Mouse (Mus musculus): Measurements from ENCODE around the gene Fam49a. TPM values are rescaled to one million over a fixed set of nuclear protein-coding genes. Genes with fewer than 3 reads are reported as not detected.

Fam49a gene
- polyA plus RNA-seq, 1 experiment = 0.38 TPM

GRCm38 (mm10) chr12:12348625-12349024, 86.7 kb downstream of the Fam49a start:
- no peaks in the 10 kb centered on the region for H3K36me3 ChIP-seq (ENCODE audit: control insufficient read depth, insufficient read depth, low read length)
- no peaks in the 10 kb centered on the region for H3K27me3 ChIP-seq (ENCODE audit: control insufficient read depth, insufficient read depth, low read length)
- no peaks in the 10 kb centered on the region for H3K4me1 ChIP-seq (ENCODE audit: control insufficient read depth, insufficient read depth, low read length)
- TF ChIP-seq CTCF (IDR thresholded peaks at IDR 0.05; ENCODE audit: control insufficient read depth, insufficient read depth, insufficient replicate concordance, low read depth, low read length) (no peak), POLR2A (IDR thresholded peaks at IDR 0.05; ENCODE audit: control insufficient read depth, low read depth, low read length) (no peak)
- H3K4me3 ChIP-seq (ENCODE audit: control insufficient read depth, low read depth, low read length) = no peak overlapping the region
- H3K27ac ChIP-seq (ENCODE audit: control insufficient read depth, insufficient read depth, low read depth, low read length) = no peak overlapping the region

DNA sequence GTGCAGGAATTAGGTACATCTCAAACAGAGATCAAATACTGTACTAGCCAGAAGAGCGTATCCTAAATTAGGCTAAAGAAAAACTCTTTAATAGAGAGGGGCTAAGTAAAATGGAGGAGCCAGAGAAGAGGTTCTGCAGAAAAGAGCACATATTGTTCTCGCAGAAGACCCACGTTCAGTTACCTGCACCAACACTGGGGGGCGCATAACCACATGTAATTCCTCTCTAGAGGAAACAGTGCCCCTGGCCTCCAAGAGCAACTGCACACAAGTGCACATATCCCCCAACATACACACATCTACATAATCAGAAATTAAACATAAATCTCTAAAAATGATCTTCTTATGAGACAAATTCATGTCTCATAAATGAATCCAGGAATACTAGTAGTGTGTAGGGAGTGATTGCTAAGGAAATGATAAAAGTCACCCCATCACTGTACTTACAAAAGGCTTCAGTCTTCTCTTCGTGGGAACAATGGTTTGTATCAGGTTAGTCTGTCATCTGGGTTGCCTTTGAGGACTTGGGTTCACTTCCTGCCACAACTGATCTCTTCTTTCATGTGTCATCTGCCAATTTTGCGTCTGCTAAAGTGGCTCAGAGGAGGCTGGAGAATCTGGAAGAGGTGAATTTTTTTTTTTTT, 87.8 kb downstream of the Fam49a start:
- no peak overlapping the region for H3K27ac ChIP-seq (ENCODE audit: control insufficient read depth, insufficient read depth, low read depth, low read length)

GRCm38 (mm10) chr12:12351816-12352552, 90.0 kb downstream of the Fam49a start:
- Histone ChIP-seq H3K4me3 (ENCODE audit: control insufficient read depth, low read depth, low read length) (no peak overlapping the region), H3K27ac (ENCODE audit: control insufficient read depth, insufficient read depth, low read depth, low read length) (no peak overlapping the region)
- TF ChIP-seq CTCF (IDR thresholded peaks at IDR 0.05; ENCODE audit: control insufficient read depth, insufficient read depth, insufficient replicate concordance, low read depth, low read length) = no peak

More for the DNA sequence above, 87.8 kb downstream of the Fam49a start:
- TF ChIP-seq CTCF (IDR thresholded peaks at IDR 0.05; ENCODE audit: control insufficient read depth, insufficient read depth, insufficient replicate concordance, low read depth, low read length) = no peak
- TF ChIP-seq POLR2A (IDR thresholded peaks at IDR 0.05; ENCODE audit: control insufficient read depth, low read depth, low read length) = no peak
- Histone ChIP-seq H3K27me3 (ENCODE audit: control insufficient read depth, insufficient read depth, low read length) (no peaks in the 10 kb centered on the region), H3K4me1 (ENCODE audit: control insufficient read depth, insufficient read depth, low read length) (no peaks in the 10 kb centered on the region), H3K36me3 (ENCODE audit: control insufficient read depth, insufficient read depth, low read length) (no peaks in the 10 kb centered on the region), H3K4me3 (ENCODE audit: control insufficient read depth, low read depth, low read length) (no peak overlapping the region)

GRCm38 (mm10) chr12:12354115-12354653, 92.2 kb downstream of the Fam49a start:
- H3K27me3 ChIP-seq (ENCODE audit: control insufficient read depth, insufficient read depth, low read length) = no peaks in the 10 kb centered on the region
- TF ChIP-seq POLR2A (IDR thresholded peaks at IDR 0.05; ENCODE audit: control insufficient read depth, low read depth, low read length) (no peak), CTCF (IDR thresholded peaks at IDR 0.05; ENCODE audit: control insufficient read depth, insufficient read depth, insufficient replicate concordance, low read depth, low read length) (no peak)

More at GRCm38 (mm10) chr12:12351816-12352552, 90.0 kb downstream of the Fam49a start:
- Histone ChIP-seq H3K27me3 (ENCODE audit: control insufficient read depth, insufficient read depth, low read length) (no peaks in the 10 kb centered on the region), H3K36me3 (ENCODE audit: control insufficient read depth, insufficient read depth, low read length) (no peaks in the 10 kb centered on the region), H3K4me1 (ENCODE audit: control insufficient read depth, insufficient read depth, low read length) (no peaks in the 10 kb centered on the region)

DNA sequence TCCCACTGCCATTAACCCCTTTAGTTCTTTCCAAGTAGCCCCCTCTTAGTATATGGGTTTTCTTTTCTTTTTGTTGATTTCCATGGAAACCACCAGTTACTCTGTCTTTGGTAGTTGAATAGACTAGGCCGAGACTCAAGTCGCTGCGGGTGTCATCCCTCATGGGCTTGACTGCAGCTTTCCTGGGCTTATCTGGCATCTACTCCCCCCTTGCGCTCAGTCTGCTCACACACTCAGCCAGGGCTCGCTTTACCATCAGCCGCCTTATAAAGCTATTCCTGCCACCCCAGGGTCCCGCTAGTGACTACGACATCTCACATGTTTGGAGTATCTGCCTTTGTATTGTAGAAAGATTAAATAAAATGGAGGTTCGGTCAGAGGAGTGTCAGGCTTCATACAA, 94.1 kb downstream of the Fam49a start:
- H3K27me3 ChIP-seq (ENCODE audit: control insufficient read depth, insufficient read depth, low read length) = no peaks in the 10 kb centered on the region
- TF ChIP-seq POLR2A (IDR thresholded peaks at IDR 0.05; ENCODE audit: control insufficient read depth, low read depth, low read length) (no peak), CTCF (IDR thresholded peaks at IDR 0.05; ENCODE audit: control insufficient read depth, insufficient read depth, insufficient replicate concordance, low read depth, low read length) (no peak)
- H3K4me1 ChIP-seq (ENCODE audit: control insufficient read depth, insufficient read depth, low read length) = no peaks in the 10 kb centered on the region
- H3K27ac ChIP-seq (ENCODE audit: control insufficient read depth, insufficient read depth, low read depth, low read length) = no peak overlapping the region
- no peaks in the 10 kb centered on the region for H3K36me3 ChIP-seq (ENCODE audit: control insufficient read depth, insufficient read depth, low read length)
- H3K4me3 ChIP-seq (ENCODE audit: control insufficient read depth, low read depth, low read length) = no peak overlapping the region

More at GRCm38 (mm10) chr12:12354115-12354653, 92.2 kb downstream of the Fam49a start:
- Histone ChIP-seq H3K4me3 (ENCODE audit: control insufficient read depth, low read depth, low read length) (no peak overlapping the region), H3K36me3 (ENCODE audit: control insufficient read depth, insufficient read depth, low read length) (no peaks in the 10 kb centered on the region), H3K4me1 (ENCODE audit: control insufficient read depth, insufficient read depth, low read length) (no peaks in the 10 kb centered on the region), H3K27ac (ENCODE audit: control insufficient read depth, insufficient read depth, low read depth, low read length) (no peak overlapping the region)

- no peak overlapping the region for H3K4me3 ChIP-seq (ENCODE audit: control insufficient read depth, low read depth, low read length)
- H3K27ac ChIP-seq (ENCODE audit: control insufficient read depth, insufficient read depth, low read depth, low read length) = no peak overlapping the region
- no peaks in the 10 kb centered on the region for H3K27me3 ChIP-seq (ENCODE audit: control insufficient read depth, insufficient read depth, low read length)
- no peaks in the 10 kb centered on the region for H3K4me1 ChIP-seq (ENCODE audit: control insufficient read depth, insufficient read depth, low read length)
- TF ChIP-seq CTCF (IDR thresholded peaks at IDR 0.05; ENCODE audit: control insufficient read depth, insufficient read depth, insufficient replicate concordance, low read depth, low read length) (no peak), POLR2A (IDR thresholded peaks at IDR 0.05; ENCODE audit: control insufficient read depth, low read depth, low read length) (no peak)
- H3K36me3 ChIP-seq (ENCODE audit: control insufficient read depth, insufficient read depth, low read length) = no peaks in the 10 kb centered on the region
These were observed 94.5 kb downstream of the Fam49a start for GRCm38 (mm10) chr12:12356463-12356862.

- H3K4me3 ChIP-seq (ENCODE audit: control insufficient read depth, low read depth, low read length) = no peak overlapping the region
- H3K36me3 ChIP-seq (ENCODE audit: control insufficient read depth, insufficient read depth, low read length) = no peaks in the 10 kb centered on the region
- TF ChIP-seq CTCF (IDR thresholded peaks at IDR 0.05; ENCODE audit: control insufficient read depth, insufficient read depth, insufficient replicate concordance, low read depth, low read length) = no peak
- TF ChIP-seq POLR2A (IDR thresholded peaks at IDR 0.05; ENCODE audit: control insufficient read depth, low read depth, low read length) = no peak
- H3K27ac ChIP-seq (ENCODE audit: control insufficient read depth, insufficient read depth, low read depth, low read length) = no peak overlapping the region
- H3K27me3 ChIP-seq (ENCODE audit: control insufficient read depth, insufficient read depth, low read length) = no peaks in the 10 kb centered on the region
- no peaks in the 10 kb centered on the region for H3K4me1 ChIP-seq (ENCODE audit: control insufficient read depth, insufficient read depth, low read length)
These were observed 95.0 kb downstream of the Fam49a start for GRCm38 (mm10) chr12:12356946-12357345.
